Mouse (Mus musculus): ENCODE results near the gene Btn2a2.

- TF ChIP-seq CTCF (IDR thresholded peaks at IDR 0.05; ENCODE audit: low read depth) (no peak), EP300 (IDR thresholded peaks at IDR 0.05; ENCODE audit: low read depth) (no peak)
Observed at GRCm38 (mm10) chr13:23433801-23434200, 54.9 kb downstream of the Btn2a2 start.

All from liver, postnatal 0 days (tissue).